Mouse (Mus musculus): ENCODE measurements around the gene Nr1i3.
A peak's percentile ranks its signal among the peaks of the same experiment; 100 is the strongest.

The Nr1i3 gene

DNA sequence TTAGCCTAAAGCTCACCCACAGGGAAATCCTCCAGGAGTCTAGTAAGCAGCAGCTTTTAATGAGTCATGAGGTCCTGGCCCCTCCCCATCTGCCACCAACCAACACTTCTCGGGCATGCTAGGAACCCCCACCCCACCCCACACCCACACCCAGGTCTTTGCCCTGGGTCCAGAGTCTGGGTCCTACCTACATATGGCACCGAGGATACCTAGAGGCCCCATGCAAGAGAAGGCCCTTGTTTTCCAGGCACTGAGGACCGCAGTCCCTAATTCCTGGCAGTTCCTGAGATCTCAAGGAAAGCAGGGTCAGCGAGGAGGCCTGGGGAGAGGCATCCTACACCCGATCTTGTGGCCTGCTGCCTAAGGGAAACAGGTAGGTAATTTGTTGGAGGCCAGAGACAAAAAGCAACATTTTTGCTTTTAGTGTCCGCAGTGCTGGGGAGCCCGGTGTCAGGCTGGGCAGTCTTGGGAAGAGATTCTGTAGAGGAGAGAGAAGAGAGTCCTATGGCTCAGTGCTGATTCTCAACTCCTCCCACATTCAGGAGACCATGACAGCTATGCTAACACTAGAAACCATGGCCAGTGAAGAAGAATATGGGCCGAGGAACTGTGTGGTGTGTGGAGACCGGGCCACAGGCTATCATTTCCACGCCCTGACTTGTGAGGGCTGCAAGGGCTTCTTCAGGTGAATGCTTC, at the start of gene Nr1i3:
Gene Nr1i3, plus strand, starts transcription at position 170 of the 696 bp plus-strand sequence.
- DNase-seq (ENCODE audit: low read depth, low spot score), result no peak

DNA sequence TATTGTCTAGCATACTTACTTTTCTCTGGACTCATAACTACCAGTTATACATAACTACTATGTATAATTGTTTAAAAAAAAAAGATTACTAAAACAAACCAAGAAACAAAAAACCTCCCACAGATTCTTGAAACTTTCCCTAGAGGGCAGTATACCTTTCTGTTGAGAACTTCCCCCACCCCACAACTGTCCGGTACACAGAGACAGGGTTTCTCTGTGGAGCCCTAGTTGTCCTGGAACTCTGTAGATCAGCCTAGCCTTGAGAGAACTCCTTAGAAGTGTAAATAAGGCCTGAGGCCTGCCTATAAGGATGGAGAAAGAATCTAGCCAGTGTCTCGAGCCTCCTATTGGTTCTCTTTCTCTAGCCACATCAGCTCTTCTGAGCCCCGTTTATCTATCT, 49.5 kb upstream of the Nr1i3 start:
- DNase-seq (ENCODE audit: low read depth, low spot score), result peak; percentile 22

DNA sequence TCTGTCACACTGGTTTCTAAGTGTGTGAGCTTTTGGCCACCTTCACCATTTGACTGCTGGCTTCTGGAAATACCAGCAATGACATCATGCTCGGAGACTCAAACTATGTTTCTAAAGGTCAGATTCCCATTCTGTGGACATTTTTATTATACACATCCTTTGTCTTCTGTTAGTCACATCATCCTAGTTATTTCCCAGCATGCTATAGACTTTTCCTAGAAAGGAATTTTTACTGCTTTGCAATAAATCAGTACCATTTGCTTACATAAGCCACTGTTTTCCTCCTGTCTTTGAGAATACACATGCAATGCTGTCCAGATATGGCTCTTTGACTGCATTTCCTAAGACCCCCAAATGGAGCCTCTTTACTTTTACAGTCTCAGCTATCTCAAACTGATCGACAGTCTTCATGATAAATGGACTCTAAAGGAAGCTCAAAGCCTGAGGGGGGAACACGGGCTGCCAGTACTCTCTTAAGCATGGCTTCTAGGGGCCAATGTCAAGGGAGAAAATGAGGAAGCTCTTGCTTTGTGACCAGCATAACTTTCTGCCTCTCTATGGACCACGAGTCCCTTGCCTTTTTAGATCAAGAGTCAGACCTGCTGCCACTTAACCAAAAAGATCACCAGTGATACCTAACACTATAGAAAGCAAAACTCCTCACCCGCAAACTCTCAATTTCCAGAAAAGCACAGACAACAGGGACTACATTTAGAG, 48.0 kb upstream of the Nr1i3 start:
- no peak for DNase-seq (ENCODE audit: low read depth, low spot score)

DNA sequence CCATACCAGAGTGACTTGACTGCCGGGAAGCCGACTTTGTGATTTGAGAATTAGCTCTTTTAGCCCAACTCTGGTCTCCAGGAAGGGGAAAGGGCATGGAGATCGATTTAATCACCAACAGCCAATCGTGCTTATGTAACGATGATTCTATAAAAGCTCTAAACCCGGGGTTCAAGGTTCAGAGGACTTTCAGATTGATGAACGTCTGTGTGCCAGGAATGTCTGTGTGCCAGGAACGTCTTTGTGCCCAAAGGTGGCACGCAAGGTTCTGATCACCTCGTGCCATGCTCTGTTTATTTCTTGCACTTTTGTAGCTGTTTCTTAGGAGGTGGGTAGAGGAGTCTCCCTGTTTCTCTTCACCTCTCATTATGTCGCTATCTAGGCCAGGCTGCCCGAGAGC, 44.9 kb upstream of the Nr1i3 start:
- DNase-seq (ENCODE audit: low read depth, low spot score), result no peak

DNA sequence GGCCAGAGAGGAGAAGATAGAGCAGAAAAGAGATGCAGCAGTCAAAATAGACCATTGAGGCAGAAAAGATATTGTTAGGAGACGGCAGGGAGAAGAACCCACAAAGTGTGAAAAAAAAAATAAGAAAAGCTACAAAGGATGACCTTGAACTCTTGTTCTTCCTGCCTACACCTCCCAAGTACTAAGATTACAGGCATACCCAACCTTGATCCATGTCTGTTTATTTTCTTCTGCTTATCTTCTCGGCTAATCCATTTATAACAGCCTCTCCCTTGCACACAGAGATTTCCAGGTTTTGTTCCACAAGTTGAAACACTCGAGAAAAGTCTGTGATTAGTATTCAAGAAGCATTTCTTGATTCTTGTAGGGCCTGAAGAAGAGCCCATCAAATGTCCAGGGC, 43.9 kb upstream of the Nr1i3 start:
- no peak for DNase-seq (ENCODE audit: low read depth, low spot score)

DNA sequence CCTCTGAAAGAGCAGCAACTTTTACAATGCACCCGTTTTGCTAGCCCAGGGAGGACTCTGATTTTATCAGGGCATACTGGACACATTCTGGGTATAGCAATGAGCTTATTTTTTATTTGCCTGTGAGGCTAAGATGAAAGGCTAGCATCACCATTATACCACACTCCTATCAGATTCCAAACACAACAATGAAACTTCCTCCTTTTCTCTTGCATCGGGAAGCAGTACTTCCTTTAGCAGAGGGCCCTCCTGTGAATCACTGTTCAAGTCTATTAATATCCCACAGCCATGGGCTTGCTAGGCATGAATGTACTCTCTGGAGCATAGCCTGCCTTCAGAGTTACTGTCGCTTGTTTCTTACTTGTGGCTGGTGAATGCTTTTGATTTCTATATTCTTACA, 42.6 kb upstream of the Nr1i3 start:
- DNase-seq (ENCODE audit: low read depth, low spot score), result no peak

DNA sequence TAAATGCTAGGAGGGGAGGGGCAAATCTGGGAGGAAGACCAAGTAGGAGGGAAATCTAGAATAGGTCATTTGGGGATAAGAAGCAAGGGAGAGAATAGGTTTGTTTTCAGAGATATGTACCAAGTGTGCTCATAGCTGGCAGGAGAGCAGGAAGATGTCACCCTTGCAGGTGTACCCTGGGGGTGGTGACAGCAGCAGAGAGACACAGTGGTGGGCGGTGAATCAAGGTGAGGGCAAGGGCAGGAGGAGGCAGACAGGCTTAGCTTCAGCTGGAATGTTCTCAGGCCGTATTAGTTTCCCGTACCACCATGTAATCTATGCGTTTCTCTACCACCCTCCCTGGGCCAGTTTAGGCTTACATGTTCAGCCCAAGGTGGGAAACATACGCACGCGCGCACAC, 41.0 kb upstream of the Nr1i3 start:
- DNase-seq (ENCODE audit: low read depth, low spot score), result no peak

DNA sequence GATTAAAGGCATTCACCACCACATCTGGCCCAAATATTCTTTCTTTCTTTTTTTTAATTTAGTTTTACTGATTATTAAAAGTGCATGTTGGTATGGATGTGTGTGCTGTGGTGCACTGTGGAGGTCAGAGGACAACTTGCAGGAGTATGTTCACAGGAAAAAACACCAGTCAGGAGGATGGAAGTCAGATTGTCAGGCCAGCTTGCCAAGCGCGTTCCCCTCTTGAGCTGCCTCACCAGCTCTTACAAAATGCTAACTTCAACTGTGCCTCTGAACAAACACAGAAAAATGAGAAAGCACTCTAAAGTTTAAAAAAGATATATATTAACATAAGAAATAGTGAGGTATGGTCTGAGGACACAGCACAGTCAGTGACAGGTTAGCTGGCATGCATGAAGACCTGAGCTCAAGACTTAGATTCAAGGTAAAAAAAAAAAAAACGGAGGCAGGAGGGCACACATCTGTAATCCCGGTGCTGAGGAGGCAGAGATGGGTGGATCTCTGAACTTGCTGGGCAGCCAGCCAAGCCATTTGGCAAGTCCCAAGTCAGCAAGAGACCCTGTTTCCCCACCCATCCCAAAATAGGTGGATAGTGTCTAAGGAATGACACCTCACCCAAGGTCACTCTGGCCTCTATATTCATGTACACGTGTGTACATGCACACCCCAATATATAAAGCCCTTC, 34.1 kb upstream of the Nr1i3 start:
- DNase-seq (ENCODE audit: low read depth, low spot score), result no peak

DNA sequence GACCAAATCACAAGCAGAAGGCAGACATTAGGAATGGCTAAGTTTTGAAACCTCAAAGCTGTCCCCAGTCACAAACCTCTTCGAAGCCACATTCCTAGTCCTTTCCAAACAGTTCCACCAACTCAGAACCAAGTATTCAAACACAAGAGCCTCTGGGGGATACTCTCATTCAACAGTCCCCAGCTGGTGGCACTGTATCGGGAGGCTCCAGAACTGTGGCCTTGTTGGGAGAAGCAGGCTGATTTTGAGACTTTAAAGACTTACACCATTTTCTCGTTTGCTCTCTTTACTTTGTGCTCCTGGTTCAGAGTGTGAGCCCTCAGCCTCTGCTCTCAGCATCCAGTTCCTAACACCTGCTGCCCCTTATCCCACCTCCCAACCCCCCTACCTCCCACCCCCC, 30.7 kb upstream of the Nr1i3 start:
- no peak for DNase-seq (ENCODE audit: low read depth, low spot score)

DNA sequence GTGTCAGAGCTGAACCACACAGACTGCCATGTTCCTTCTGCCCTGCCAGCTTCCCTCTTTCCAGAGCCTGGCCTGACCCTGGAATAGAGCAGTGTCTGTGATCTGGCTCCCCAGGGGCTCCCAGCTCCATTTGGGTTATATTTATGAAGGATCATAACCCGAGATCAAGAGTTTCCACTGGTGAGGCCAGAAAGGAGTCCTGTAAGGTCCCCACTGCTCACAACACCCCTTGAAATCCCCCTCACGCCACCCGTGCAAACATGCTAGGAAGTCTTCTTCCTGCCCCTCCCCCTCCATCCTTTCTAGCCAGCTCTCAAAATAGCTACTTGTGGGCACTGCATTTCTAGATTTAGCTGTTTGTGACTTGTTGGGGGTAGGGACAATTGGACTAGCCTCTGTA, 30.1 kb upstream of the Nr1i3 start:
- DNase-seq (ENCODE audit: low read depth, low spot score), result no peak

DNA sequence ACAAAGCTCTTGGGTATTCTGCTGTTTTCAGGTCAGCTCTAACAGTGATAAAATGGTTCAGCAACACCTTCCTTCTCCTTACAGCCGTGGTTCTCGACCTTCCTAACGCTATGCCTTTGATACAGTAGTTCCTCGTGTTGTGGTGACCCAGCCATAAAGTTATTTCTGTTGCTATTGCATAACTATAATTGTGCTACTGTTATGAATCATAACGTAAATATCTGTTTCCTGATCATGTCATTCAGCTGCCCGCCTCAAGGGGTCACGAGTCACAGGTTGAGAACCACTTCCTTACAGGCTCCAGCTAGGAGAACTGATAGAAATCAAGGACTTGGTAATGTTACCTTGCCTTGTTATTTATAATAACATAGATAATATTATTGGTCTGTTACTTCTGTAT, 29.5 kb upstream of the Nr1i3 start:
- peak; percentile 86 for DNase-seq (ENCODE audit: low read depth, low spot score)

DNA sequence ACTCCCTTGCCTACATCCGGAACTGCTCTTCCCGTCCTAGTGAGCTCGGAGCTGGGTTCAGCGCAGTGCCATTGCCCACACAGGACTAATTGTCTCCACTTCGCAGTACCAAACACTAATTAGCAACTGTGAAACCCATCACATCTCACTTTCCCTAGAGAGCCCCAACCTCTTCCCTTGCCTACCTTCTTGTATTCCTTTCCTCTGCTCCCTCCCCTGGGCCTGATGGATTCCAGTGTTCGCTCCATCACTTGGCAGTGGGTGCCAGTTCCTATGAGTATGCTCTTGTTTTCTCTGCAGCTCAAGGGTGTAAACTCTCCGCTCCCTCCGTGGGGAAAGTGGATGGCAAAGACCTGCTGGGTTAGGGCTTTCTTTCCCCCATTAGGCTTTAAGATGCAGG, 28.1 kb upstream of the Nr1i3 start:
- DNase-seq (ENCODE audit: low read depth, low spot score), result no peak

DNA sequence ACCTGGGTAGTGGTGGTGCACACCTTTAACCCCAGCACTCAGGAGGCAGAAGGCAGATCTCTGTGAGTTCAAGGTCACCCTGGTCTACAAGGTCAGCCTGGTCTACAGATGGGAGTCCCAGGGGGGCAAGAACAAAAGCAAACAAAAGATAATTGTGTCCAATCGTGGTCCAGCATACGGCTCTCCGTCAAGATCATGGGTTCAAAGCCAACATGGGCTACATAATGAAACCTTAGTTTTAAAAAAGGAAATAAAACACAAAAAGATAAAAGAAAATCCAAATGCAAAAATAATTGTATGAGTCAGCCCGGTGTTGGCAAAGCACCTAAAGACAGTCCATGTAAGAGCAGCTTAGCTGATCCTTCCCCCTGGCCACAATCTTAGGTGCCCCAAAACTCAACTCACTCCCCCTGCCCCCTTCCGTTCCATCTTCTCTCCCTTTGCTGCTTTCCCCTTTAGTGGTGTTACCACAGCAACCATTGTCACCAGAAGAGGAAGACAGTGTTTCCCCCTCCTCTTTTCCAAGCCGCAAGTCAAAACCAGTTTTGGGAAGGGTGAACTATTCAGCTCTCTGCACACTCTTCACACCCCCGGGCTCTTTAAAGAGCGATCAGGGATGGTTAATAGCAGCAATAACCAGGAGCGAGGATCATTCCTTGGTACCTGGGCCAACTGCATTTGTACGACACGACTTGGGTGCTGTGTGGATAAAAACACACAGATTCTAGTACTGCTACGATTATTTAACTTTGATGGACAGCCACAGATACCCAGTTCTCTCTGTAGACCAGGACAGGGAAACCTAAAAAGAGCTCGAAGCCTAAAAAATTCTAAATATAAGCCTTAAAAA, 25.7 kb upstream of the Nr1i3 start:
- no peak for DNase-seq (ENCODE audit: low read depth, low spot score)

DNA sequence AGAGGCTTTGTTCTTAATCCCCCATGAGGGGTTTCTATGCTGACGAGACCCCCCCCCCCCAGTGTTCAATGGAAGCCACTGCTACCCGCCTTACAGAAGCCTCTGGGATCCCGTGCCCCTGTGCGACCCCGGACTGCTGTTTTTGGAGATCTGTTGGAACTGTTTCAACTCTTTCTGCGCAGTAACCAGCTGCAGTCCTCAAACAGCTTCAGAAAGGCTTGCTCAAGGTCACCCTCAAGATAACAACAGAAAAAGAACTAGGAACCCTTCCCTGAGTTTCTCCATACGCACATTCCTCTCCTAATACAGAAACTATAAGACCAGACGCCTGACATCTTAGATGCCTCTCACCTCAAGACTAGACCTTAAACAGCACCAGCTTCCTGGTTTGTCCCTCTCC, 24.7 kb upstream of the Nr1i3 start:
- DNase-seq (ENCODE audit: low read depth, low spot score), result no peak

DNA sequence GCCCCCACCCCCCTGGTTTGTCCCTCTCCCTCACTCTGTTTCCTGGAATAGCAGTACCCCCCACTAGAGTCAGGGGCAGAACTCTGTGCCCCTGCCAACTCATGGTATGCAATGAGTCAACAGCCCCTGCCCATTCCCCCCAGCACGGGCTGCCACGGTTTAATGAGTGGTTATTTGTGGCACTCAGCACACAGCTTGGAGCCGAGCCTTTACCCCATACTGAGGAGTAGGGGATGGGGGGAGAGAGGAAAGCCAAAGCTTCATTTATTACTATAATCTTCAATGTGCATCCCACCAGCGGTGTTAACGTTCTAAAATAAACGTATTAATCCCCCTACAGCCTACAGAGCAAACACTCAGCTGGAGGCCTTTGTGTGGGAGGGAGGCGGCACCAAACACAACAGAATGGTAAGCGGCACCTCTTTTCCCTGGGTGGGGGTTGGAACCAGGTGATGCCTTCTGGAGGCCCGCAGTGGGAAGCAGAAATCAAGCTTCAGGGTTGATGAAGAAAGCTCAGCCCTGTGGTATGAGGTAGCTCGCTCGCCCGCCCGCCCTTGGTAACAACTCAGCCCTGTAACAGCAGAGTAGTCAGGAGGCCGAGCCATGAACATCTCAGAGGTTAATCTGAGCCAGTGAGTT, 24.2 kb upstream of the Nr1i3 start:
- DNase-seq (ENCODE audit: low read depth, low spot score), result no peak

DNA sequence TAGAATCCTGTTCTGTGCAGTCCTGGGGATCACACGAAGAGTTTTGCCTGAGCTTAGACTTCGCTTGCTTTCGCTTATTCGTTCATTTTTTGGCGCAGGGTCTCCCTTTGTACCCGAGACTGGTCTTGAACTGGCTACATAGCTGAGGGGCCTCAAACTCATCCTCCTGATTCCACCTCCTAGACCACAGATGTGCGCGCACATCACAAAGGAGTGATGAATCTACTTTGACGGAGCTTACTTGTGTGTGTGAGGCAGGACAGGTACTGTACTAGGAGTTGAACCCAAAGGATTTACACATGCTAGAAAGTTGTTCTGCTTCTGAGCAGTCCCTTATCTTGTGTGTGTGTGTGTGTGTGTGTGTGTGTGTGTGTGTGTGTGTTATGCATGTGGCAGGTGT, 22.9 kb upstream of the Nr1i3 start:
- no peak for DNase-seq (ENCODE audit: low read depth, low spot score)

DNA sequence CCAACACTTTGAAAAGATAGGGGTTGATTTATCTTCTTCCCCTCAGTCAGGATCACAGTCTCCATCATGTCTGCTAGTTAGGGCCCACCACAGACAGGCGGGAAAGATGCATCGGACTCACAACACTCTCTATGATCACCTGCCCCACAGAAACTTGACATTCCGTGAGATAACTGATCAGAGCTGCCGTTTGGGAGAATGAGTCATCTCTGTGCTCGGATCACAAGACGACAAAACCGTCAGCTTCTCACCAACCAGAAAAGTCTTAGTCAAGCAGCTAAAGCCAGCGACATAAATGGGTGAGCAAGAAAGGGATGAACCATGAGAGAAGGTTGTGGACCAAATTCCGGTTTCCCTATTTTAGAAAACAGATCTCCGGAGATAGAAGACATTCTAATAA, 21.5 kb upstream of the Nr1i3 start:
- no peak for DNase-seq (ENCODE audit: low read depth, low spot score)

DNA sequence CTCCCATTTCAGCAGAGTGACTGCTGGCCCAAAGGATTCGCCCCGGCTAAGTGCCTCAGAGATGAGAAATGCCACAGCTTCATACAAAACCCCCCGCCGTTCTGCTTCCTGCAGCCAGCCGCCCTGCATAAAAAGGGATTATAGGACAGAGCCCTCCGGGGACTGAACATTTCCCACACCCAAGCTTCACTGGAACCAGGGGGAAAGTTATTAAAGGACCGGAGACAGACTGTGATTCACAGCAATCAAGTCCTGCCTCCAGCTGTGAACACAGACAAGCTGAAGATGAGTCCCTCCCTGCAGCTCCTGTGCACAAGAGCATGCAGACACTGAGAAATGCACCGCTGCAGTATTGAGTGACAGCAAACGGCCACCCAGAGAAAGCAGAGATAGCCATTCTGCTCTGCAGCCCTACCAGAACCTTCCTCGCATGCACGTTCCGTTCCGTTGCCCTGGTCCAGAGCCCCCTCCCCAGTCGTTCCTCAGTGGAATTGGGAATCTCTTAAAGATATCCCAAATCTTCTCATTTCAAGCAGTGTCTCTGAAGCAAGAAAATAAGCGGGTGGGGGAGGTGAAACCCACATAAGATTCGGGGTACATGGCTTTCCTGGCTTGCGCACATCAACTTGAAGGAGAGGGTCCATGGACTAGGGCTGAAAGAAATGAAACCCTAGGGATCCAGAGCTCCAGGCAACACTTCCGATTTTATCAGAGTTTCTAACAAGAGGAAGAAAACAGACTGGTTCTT, 20.5 kb upstream of the Nr1i3 start:
- DNase-seq (ENCODE audit: low read depth, low spot score), result no peak

DNA sequence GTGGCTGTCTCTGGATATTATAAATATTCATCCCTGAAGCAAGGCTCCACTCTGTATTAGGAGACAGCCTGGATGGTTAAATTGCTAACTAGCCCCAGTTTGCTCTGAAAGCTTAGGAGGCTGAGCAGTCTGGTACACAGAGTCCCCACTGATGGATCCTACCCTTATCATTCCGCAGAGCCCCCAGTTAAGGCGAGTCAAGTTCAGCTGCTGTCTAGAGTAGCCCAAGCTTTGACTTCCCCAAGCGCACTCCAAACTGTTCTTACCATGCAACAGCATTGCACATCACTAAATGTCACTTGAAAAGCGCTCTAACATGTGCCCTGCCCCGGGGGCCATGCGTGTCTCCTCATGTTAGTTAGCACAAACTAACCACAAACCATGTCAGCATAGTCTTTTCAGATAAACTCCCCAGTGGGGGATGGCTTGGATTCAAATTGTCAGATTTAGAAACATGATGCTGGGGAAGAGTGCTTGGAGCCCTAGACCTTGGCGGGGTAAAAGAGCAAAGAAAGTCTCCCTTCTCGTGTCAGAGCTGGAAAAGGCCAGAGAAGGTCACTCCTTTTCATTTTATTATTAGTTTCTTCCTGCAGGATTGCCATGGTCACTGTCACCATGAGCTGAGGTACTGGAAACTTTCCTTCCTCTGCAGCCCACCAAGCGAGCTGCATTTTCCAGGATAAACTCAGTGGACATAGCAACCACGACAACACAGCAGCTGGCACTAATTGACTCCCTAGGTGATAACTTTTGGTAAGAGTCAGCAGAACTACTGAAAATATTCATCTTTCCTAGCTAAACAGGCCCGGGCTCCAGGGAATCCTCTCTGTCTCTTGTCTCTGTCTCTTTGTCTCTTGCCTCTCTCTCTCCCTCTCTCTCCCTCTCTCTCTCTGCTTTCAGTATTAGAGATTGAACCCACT, 19.6 kb upstream of the Nr1i3 start:
- DNase-seq (ENCODE audit: low read depth, low spot score), result no peak
